Mouse (Mus musculus): ENCODE results near the gene Cdon. TPM values are rescaled to one million over a fixed set of nuclear protein-coding genes. Genes with fewer than 3 reads are reported as not detected.

Gene Cdon
- polyA plus RNA-seq, 1 experiment from 2014 or later: 35.7 TPM

GRCm38 (mm10) chr9:35467264-35467817, 46.4 kb downstream of the Cdon start:
- ChIA-PET POLR2A (interaction anchor here (1.6 kb wide), 1 partner anchor 14 kb away, joined by 5 read pairs; no protein-coding TSS in a partner anchor), CTCF (interaction anchor here (0.7 to 1.7 kb wide), 3 partner anchors 56 to 206 kb away, joined by 3 to 5 read pairs (median 3); no protein-coding TSS in a partner anchor)
- DNase-seq (ENCODE audit: low read depth, low spot score): peak; percentile 91
- in situ Hi-C loops (cut with MboI; ENCODE audit: low pct_unique_long_range_greater_than_20kb): no loop called here
- peak; percentile 86 for ATAC-seq
- no peaks in the 10 kb centered on the region for H3K27me3 ChIP-seq
- TF ChIP-seq CTCF (IDR thresholded peaks at IDR 0.05): no peak

GRCm38 (mm10) chr9:35468913-35469312, 48.0 kb downstream of the Cdon start:
- peak; percentile 68 for ATAC-seq
- ChIA-PET POLR2A (no interaction called here), CTCF (interaction anchor here (1.2 to 1.7 kb wide), 3 partner anchors 30 to 135 kb away, joined by 3 to 5 read pairs (median 3); no protein-coding TSS in a partner anchor)
- no peak for TF ChIP-seq CTCF (IDR thresholded peaks at IDR 0.05)
- in situ Hi-C loops (cut with MboI; ENCODE audit: low pct_unique_long_range_greater_than_20kb): no loop called here
- H3K27me3 ChIP-seq: no peaks in the 10 kb centered on the region
- peak; percentile 58 for DNase-seq (ENCODE audit: low read depth, low spot score)

GRCm38 (mm10) chr9:35474104-35474724, 53.3 kb downstream of the Cdon start:
- DNase-seq (ENCODE audit: low read depth, low spot score) (no peak), ATAC-seq (no peak)
- no peak for TF ChIP-seq CTCF (IDR thresholded peaks at IDR 0.05)
- CTCF ChIA-PET: interaction anchor here (1.5 to 1.6 kb wide), 2 partner anchors 13 to 21 kb away, joined by 3 to 6 read pairs; no protein-coding TSS in a partner anchor
- H3K27me3 ChIP-seq: no peaks in the 10 kb centered on the region
- in situ Hi-C loops (cut with MboI; ENCODE audit: low pct_unique_long_range_greater_than_20kb): no loop called here
- POLR2A ChIA-PET: interaction anchor here (0.6 kb wide), 1 partner anchor 57 kb away, joined by 3 read pairs; no protein-coding TSS in a partner anchor

- no peak for TF ChIP-seq CTCF (IDR thresholded peaks at IDR 0.05)
- ATAC-seq (no peak), DNase-seq (ENCODE audit: low read depth, low spot score) (no peak)
- ChIA-PET CTCF (no interaction called here), POLR2A (no interaction called here)
- in situ Hi-C loops (cut with MboI; ENCODE audit: low pct_unique_long_range_greater_than_20kb): no loop called here
- H3K27me3 ChIP-seq: no peaks in the 10 kb centered on the region
Observed at GRCm38 (mm10) chr9:35475394-35475793, 54.5 kb downstream of the Cdon start.

GRCm38 (mm10) chr9:35479456-35479855, 58.5 kb downstream of the Cdon start:
- ChIA-PET POLR2A (no interaction called here), CTCF (interaction anchor here (0.7 to 1.0 kb wide), 2 partner anchors 9 to 55 kb away, joined by 3 read pairs; no protein-coding TSS in a partner anchor)
- no peaks in the 10 kb centered on the region for H3K27me3 ChIP-seq
- DNase-seq (ENCODE audit: low read depth, low spot score): no peak
- in situ Hi-C loops (cut with MboI; ENCODE audit: low pct_unique_long_range_greater_than_20kb): no loop called here
- no peak for TF ChIP-seq CTCF (IDR thresholded peaks at IDR 0.05)
- no peak for ATAC-seq

GRCm38 (mm10) chr9:35482014-35482898, 61.3 kb downstream of the Cdon start:
- ATAC-seq (no peak), DNase-seq (ENCODE audit: low read depth, low spot score) (no peak)
- H3K27me3 ChIP-seq: no peaks in the 10 kb centered on the region
- ChIA-PET POLR2A (interaction anchor here (1.3 kb wide), 1 partner anchor 15 kb away, joined by 5 read pairs; no protein-coding TSS in a partner anchor), CTCF (no interaction called here)
- TF ChIP-seq CTCF (IDR thresholded peaks at IDR 0.05): no peak
- in situ Hi-C loops (cut with MboI; ENCODE audit: low pct_unique_long_range_greater_than_20kb): no loop called here

- TF ChIP-seq CTCF (IDR thresholded peaks at IDR 0.05): no peak
- in situ Hi-C loops (cut with MboI; ENCODE audit: low pct_unique_long_range_greater_than_20kb): no loop called here
- ChIA-PET POLR2A (no interaction called here), CTCF (no interaction called here)
- ATAC-seq (no peak), DNase-seq (ENCODE audit: low read depth, low spot score) (no peak)
- H3K27me3 ChIP-seq: no peaks in the 10 kb centered on the region
Observed at GRCm38 (mm10) chr9:35483949-35484348, 63.0 kb downstream of the Cdon start.

GRCm38 (mm10) chr9:35486616-35487015, 65.7 kb downstream of the Cdon start:
- ATAC-seq (no peak), DNase-seq (ENCODE audit: low read depth, low spot score) (no peak)
- no peaks in the 10 kb centered on the region for H3K27me3 ChIP-seq
- in situ Hi-C loops (cut with MboI; ENCODE audit: low pct_unique_long_range_greater_than_20kb): no loop called here
- CTCF ChIA-PET: interaction anchor here (1.8 to 2.6 kb wide), 2 partner anchors 9 to 12 kb away, joined by 4 to 6 read pairs; no protein-coding TSS in a partner anchor
- POLR2A ChIA-PET: no interaction called here
- TF ChIP-seq CTCF (IDR thresholded peaks at IDR 0.05): no peak

GRCm38 (mm10) chr9:35488496-35488895, 67.6 kb downstream of the Cdon start:
- no peak for ATAC-seq
- no peak for TF ChIP-seq CTCF (IDR thresholded peaks at IDR 0.05)
- CTCF ChIA-PET: interaction anchor here (1.3 to 2.6 kb wide), 3 partner anchors 9 to 14 kb away, joined by 3 to 7 read pairs (median 6); no protein-coding TSS in a partner anchor
- POLR2A ChIA-PET: no interaction called here
- in situ Hi-C loops (cut with MboI; ENCODE audit: low pct_unique_long_range_greater_than_20kb): no loop called here
- H3K27me3 ChIP-seq: no peaks in the 10 kb centered on the region
- DNase-seq (ENCODE audit: low read depth, low spot score): no peak

GRCm38 (mm10) chr9:35491109-35491866, 70.4 kb downstream of the Cdon start:
- TF ChIP-seq CTCF (IDR thresholded peaks at IDR 0.05): no peak
- CTCF ChIA-PET: interaction anchor here (1.3 kb wide), 1 partner anchor 11 kb away, joined by 3 read pairs; no protein-coding TSS in a partner anchor
- no peaks in the 10 kb centered on the region for H3K27me3 ChIP-seq
- in situ Hi-C loops (cut with MboI; ENCODE audit: low pct_unique_long_range_greater_than_20kb): no loop called here
- POLR2A ChIA-PET: no interaction called here
- DNase-seq (ENCODE audit: low read depth, low spot score) (no peak), ATAC-seq (no peak)

All from Patski (cell line).